Mouse (Mus musculus): ENCODE results near the gene Apol9a.
A peak's percentile ranks its signal among the peaks of the same experiment; 100 is the strongest.

The Apol9a gene

GRCm38 (mm10) chr15:77370588-77370987 is 40.3 kb downstream of the Apol9a start:
- DNase-seq, result no peak

DNA sequence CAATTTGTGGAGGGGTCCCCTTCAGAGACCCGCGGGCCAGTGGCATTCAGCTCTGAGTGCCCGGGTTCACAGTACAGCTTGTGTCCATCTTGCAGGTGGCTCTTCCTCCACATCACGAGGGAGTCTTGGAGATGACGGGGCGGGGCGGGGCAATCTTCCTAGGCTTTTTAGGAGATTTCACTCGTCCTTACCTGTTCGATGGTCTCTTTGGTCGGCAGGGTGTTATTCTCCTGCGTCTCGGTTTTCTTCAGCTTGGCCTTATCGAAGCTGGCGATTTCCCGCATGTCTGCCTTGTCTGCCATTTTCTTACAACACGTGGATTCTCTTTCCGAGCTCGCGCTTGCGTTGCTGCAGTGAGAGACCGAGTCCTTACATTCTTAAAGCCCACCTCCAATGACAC is 41.0 kb downstream of the Apol9a start:
- DNase-seq, result no peak

- DNase-seq, result no peak
Observed at GRCm38 (mm10) chr15:77368818-77369320, 42.1 kb downstream of the Apol9a start.

- DNase-seq, result peak; percentile 93
Observed at GRCm38 (mm10) chr15:77368148-77368547, 42.8 kb downstream of the Apol9a start.

DNA sequence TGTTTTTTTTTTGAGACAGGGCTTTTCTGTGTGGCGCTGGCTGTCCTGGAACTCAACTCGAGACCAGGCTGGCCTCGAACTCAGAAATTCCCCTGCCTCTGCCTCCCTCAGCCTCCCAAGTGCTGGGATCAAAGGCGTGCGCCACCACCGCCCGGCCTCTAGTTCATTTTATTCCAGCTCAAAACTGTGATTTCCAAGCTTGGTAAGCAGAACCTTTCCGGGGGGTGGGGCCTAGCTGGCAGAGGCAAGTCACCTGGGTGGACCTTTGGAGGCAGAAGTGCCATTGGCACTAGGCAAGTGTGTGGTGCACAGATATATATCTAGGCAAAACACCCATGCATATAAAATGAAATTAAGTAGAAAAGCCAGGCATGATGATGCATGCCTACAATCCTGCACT is 43.4 kb downstream of the Apol9a start:
- no peak for DNase-seq

- DNase-seq, result peak; percentile 91
Observed at GRCm38 (mm10) chr15:77366706-77367484, 44.0 kb downstream of the Apol9a start.

DNA sequence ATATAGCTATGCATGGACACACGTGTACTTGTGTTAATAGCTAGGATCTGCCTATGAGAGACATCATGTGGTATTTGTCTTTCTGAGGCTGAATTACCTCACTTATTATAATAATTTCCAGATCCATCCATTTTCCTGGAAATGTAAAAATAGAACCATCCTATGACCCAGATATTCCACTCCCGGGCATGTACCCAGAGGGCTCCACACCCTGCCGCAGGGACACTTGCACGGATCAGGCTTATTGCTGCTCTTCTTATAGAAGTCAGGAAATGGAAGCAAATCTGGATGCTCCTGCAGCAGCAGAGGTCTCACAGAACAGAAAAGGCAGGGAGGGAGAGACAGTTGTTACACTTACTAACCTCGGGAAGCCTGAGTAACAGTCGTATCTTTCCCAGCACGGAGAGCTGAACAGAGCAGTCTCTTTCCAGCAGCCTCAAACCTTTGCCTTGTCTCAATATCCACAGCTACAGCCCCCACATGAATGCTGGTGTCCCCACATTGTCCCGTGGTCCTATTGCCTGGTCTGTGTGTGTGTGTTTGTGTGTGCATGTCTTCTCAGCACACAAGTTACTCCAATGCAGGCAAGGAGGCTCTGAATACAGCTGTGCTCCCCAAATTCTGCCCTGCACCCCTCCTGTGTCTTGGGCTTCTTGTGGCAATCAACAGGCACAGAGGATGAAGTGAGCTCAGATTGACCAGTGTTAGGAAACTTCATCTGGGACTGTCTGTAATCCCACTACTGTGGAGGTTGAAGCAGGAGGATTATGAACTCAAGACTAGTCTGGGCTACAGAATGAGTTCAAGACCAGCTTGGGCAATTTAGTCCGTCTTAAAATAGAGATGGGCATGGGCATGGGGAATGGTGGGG is 45.0 kb downstream of the Apol9a start:
- no peak for DNase-seq

GRCm38 (mm10) chr15:77364026-77364425 is 46.9 kb downstream of the Apol9a start:
- no peak for DNase-seq

DNA sequence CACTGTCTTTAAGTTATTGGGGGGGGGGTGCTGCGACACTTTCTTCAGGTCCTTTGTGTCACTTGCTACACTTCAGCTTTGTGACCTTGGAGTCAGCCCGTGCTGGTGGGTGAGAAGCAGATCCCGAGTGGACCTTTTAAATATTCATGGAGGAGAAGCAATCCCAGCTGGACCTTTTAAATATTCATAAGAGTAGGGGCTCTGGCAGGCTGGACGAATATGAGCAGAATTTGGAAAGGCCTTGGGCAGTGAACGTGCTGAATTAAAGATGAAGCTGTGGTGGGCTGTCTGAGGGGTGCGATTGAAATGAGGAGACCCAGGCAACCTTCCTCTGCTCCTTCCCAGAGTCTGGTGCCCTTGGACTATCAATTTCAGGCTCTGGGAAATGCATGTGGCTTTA is 47.4 kb downstream of the Apol9a start:
- DNase-seq, result no peak

GRCm38 (mm10) chr15:77362952-77363351 is 48.0 kb downstream of the Apol9a start:
- no peak for DNase-seq

GRCm38 (mm10) chr15:77359905-77360304 is 51.0 kb downstream of the Apol9a start:
- DNase-seq, result no peak

DNA sequence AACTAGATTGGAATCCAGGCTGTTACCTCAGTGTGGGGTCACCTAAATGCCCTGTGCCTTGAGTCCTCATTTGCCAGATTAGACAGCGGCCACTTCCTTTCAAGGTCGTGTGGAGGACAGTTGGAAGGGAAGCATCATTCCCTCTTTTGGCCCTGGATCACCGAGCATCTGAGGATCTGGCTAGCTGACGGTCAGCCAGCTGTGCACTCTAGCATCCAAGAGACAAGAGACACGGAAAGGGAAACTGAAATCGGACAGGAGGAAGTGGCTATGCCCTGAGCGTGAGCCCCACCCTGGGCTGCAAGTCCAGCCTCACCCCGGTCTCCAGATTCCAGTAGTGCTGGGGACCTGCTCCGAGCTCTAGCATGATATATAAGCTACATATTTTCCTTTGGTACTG is 51.4 kb downstream of the Apol9a start:
- DNase-seq, result no peak

- no peak for DNase-seq
Observed at GRCm38 (mm10) chr15:77359084-77359483, 51.9 kb downstream of the Apol9a start.

DNA sequence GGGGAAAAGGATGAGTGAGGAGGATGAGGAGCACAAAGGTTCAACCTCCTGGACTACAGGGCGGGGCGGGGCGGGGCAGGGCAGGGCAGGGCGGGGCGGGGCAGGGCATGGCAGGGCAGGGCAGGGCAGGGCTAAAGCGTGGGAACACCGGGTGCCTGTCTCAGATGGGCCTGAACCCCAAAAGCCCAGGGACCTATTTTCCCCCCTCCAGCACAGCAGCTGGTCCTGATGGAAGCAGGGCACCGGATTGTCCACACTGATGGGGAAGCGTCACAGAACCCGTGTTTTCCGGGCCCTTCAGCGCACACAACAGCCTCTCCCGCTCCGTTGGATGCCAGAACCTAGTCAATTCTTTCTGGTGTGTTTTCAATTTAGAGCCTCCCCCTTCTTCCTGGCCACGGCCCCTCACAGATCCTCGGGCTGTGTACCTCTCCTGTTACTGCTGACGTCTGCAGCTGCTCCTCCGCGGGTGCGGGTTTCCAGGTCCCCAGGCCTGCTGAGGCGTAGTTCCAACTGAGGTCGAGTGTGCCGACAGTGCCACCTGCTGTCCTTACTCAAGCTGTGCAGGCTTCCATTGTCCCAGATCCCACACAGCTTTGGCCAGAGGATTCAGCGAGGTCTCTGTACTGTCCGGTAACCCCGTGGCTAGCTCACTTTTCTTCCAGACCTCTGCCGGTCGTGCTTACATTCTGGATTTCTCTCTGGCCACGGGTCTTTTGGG is 52.5 kb downstream of the Apol9a start:
- peak; percentile 94 for DNase-seq

- DNase-seq, result peak; percentile 59
Observed at GRCm38 (mm10) chr15:77356248-77356810, 54.6 kb downstream of the Apol9a start.

DNA sequence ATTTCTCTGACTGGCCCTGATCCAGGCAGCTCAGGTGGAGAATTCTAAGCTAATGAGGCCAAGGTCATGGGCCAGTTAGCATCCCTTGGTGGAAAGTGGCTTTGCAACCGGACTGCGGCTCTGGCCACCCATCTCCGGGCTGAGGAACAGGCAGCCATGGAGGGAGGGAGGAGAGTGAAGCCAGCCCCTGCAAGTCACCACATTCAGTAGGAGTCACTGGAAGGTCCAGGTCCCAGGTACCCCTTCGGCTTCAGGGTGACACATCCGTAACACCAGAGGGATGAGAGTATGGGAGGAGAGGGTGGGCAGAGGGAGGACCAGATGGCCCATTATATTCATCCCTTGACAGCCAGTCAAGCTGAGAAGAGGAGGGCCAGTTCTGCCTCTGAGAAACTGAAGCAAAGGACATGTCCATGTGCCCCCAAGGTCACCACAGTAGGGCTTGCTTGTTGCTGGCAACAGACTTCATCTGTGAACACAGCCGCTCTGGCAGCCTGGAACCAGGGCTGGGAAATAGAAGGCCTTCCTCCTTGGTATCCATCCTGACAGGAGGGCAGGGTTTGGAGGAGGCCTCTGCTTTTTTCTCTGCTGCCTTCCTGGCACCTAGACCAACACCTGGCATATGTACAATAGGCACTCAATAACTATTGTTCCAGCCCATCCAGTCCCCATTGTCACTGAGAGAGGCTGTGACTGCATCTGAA is 55.9 kb downstream of the Apol9a start:
- no peak for DNase-seq

- DNase-seq, result no peak
Observed at GRCm38 (mm10) chr15:77354496-77354847, 56.5 kb downstream of the Apol9a start.

All from retina, postnatal 1 day (tissue).